Mouse (Mus musculus) kidney, adult 9 months (tissue): ENCODE measurements around the gene Sec61a1.
A peak's percentile ranks its signal among the peaks of the same experiment; 100 is the strongest.

Source experiments
- DNase-seq: peaks from one replicate; pipeline ENCODE4 v3.0.0; 2022

Gene Sec61a1

GRCm38 (mm10) chr6:88518404-88519263 is at the start of gene Sec61a1:
TSS of gene Sec61a1 (minus strand) at chr6:88518905.
- peak; percentile 96 for DNase-seq

DNA sequence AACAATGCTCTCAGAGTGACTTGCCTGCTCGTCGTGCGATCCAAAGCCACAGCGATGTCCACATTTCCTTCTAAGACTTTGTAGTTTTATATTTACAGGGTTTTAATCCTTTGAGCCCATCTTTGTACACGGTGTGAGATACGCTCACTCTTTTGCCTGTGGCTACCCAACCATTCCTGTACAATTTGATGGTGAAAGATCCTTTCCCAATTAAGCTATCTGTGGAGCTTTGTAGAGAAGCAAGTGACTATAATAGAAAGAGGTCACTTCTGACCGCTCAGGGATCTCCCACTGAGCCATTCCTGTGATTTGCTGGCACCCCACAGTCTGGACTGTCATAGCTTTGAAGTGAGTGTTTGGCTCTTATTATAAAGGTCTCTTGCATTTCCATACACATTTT is 48.0 kb upstream of the Sec61a1 start:
- DNase-seq = no peak

GRCm38 (mm10) chr6:88565033-88565432 is 46.3 kb upstream of the Sec61a1 start:
- peak; percentile 33 for DNase-seq

GRCm38 (mm10) chr6:88560156-88560555 is 41.5 kb upstream of the Sec61a1 start:
- no peak for DNase-seq

DNA sequence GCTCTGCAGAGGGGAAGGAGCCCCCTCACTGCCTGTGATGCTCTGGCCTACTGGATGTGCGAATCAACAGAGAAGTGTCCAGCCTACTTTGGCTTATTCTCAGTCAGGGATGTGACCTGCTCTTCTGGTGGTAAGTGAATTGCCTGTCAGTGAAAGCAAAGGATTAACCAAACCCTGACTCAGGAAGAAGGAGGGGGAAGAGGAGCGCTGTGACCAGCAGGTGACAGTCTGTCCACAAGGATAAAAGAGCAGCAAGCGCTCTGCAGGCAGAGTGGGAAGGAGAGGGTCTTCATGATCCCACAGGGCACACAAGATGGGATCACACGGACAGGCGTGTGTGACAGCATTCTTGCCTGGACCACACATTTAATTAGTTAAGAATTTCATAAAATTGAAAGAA is 41.0 kb upstream of the Sec61a1 start:
- DNase-seq = no peak

DNA sequence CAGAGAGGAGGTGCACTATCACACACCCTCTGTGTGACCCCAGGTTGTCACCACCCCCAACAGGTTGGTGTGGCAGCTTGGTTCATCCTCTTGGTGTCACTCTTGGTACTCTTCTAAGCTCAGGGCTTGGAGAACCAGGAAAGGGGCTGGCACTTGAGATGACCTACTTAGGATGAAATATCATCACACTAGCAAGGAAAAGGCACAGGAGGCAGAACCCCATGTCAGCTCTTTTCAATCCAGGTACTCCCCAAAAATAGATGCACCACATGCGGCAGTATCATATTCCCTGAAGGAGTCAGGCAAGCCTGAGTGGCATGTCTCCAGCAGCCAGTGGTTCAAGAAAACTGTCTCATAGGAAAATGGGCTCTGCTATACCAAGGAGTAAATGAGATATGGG is 39.4 kb upstream of the Sec61a1 start:
- no peak for DNase-seq

DNA sequence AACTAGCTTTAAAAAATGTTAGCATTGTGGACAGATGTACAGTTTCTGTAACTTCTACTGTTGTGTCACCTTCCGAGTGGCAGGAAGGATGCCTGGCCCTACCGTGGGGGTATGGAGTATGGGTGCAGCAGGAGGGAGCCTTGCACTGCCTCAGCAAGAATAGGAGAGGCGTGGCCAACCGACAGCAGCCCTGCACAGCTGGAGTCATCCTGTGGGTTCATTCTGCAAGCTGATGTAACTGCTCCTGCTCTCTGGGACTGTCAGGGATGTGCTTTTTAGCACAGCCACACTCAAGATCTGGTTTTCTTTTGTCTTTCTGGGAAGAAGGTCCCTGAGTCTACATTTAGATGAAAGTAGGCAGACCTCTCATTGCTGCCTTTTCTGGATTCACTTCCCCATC is 38.8 kb upstream of the Sec61a1 start:
- DNase-seq = no peak

- DNase-seq = no peak
These were observed 31.2 kb upstream of the Sec61a1 start for GRCm38 (mm10) chr6:88549916-88550315.

DNA sequence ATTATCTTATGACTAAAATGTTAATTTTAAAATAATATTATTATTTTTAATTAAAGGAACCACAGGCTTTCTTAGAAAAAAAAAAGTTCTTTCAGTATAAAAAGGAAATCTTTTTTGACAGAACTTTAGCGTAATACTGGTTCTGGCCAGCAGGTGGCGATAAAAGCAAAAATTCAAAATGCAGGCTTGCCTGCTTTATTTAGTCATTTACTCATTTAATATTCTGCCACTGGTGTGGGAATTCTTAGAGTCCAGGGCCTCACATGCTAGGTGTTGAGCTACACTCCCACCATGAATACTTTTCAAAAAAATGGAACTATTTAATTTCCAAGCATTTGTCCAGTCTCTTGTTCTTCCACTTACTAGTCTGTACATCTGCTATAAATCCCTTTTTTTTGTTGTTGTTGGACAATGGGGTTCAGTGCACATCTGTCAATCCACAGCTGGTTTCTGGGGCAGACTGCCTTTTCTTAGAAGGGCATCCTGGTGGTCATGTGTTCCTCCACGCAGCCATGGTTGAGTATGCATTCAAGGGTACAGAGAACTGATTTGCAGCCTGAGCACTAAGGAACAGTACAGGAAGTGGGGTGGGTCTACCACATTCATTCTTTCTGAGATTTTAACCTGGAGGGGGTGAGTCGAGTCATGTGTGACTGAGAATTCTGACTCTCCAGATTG is 30.6 kb upstream of the Sec61a1 start:
- peak; percentile 56 for DNase-seq

DNA sequence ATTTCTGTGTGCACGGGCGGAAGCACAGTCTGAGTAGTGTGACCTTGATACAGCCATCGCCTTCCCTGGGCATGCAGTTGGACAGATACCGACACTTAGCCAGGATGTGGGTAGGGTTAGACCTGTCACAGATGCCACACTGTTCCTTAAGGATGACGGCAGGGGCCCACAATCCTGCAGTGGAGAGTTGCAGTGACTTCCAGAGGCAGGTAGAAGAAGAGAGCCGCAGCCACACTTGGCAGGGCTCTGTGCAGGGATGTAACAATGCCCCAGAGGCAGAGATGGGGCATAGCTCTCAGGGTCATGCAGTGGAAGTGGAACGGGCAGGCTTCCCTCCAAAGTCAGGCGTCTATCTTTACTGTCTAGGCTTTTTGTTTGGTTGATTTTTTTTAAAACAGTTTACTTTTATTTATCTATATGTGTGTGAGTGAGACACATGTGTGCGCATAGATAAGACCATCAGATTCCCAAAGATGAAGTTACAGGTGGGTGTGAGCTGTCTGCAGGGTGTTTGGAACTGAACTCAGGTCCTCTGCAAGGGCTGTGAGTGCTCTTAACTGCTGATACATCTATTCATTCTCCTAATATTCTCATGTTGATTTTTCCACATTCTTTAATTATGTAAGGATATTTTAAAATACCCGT is 29.8 kb upstream of the Sec61a1 start:
- DNase-seq = no peak

DNA sequence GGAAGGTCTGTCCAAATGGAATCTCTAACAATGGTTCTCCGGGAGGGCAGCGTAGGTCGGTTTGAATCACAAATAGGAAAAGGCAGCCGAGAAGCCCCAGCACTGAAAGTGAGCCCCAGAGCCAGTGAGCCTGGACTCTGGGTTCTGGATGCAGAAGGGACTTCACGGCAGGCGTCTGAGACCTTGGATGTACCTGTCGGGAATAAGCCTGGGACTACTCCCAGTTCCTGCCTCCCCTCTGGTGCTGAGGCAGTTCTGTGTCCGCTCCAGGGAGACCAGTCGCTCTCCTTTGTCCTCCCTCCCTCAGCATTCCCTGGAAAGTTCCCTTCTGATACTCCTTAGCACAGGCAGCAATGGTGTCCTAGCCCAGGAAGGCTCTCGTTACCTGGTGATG is 26.7 kb upstream of the Sec61a1 start:
- DNase-seq = no peak

DNA sequence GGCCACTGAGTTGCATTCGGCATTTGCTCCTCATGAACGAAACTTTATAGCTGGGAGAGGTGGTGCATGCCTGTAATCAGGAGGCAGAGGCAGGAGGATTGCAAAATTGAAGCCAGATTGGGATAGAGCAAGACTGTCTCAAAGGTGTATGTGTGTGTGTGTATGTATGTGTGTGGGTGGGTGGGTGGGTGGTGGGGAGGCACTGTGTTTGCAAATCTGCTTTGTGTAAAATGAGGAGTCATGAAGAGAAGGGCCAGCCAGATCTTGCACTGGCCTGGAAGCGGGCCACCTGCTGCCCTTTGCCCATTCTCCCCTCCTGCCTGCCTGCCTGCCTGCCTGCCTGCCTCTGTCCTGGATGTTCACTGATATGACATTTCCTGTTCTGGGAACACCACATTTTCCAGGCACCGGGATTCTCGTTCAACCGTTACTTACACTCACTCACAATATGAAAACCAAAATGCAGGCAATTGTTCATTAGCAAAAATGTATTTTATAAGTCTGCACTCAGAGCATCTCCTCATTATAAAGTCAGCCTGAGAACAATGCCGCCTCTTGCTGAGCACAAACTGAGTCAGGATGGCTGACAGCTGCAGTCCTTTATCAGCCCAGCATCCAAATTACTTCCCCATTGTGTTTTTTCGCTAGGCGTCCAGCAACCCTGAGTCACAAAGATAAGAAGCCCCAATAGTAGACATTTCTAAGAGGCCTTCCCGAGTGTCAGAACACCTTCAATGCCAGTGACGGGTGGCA is 26.1 kb upstream of the Sec61a1 start:
- DNase-seq = no peak

DNA sequence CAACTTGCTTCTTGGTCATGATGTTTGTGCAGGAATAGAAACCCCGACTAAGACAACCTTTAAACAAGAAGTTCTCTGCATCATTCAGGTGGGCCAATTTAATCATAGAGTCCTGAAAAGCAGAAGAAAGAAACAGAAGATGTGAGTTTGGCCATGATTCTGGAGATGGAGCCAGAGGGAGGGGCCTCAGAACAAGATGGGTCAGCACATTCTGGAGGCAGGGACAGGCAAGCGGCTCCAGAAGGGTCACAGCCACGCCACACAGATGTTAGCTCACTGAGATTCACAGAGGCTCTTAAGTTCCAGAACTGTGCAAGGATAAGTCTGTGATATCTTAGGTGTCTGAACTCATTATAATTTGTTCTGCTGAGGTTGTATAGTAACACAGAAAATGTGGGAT is 25.5 kb upstream of the Sec61a1 start:
- no peak for DNase-seq

DNA sequence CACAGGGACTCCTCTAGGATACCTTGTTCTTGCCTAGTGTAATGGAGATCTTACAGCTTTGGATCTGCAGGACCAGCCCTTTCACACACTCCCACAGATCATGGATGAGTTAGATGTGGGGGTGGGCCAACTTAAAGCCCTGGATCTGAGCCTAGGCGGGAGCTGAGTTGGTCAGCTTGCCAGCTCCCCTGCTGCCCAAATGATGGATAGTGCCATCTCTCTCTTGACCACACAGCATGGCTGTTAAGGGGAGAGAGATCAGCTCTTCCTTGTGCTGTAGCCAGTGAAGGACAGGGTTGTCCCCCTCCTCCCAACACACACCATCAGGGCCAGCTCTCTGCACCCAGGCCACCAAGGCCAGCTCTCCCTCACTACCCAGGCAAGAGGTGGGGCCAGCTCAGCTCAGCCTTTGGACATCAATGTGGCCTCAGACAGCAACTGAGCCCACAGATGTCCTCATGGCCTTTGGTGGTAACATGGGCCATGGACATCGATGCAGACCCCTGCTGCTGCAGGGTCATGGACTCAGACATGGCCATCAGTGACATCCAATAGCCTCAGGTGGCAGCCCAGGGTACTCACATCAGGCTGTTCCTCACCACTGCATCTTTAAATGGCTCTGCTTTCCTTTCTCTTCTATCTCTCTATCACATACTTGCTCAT is 21.5 kb upstream of the Sec61a1 start:
- DNase-seq = no peak

GRCm38 (mm10) chr6:88530306-88530705 is 11.6 kb upstream of the Sec61a1 start:
- no peak for DNase-seq

DNA sequence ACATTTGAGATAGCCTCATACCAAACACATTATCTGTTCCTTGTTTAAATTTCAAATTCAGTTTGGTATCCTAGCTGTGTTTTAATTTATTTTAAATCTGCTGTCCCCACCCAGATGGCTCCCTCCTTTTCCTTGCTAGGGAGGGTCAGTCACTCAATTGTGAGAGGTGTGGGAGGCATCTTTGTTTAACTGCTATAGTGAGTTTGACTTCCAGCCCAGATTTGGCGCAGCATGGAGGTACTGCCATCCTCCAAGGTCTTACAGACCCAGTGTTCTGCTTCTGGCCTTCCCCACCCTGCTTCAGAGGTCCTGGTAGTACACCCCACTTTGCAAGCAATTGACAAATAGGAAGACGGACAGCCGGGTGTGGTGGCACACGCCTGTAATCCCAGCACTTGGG is 5.4 kb upstream of the Sec61a1 start:
- no peak for DNase-seq

GRCm38 (mm10) chr6:88523451-88523850 is 4.7 kb upstream of the Sec61a1 start:
- DNase-seq = no peak

DNA sequence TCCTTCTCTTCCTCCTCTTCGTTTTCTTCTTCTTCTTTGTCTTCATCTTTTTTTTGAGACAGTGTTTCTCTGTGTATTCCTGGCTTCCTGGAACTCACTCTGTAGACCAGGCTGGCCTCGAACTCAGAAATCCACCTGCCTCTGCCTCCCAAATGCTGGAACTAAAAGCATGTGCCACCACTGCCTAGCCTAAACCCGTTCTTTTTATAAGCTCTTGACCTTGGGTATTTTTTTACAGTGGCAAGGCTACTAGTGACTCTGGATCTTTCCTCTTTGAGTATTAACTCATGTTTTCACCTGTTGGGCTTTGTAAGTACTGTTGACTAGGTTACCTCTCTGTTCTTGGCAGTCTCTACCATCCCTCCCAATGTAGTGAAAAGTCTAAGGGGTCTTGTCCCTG is 4.3 kb upstream of the Sec61a1 start:
- no peak for DNase-seq

GRCm38 (mm10) chr6:88522606-88523005 is 3.9 kb upstream of the Sec61a1 start:
- no peak for DNase-seq

- no peak for DNase-seq
These were observed 3.1 kb upstream of the Sec61a1 start for GRCm38 (mm10) chr6:88521821-88522220.

- peak; percentile 27 for DNase-seq
These were observed 853 bp downstream of the Sec61a1 start for GRCm38 (mm10) chr6:88517701-88518403.

DNA sequence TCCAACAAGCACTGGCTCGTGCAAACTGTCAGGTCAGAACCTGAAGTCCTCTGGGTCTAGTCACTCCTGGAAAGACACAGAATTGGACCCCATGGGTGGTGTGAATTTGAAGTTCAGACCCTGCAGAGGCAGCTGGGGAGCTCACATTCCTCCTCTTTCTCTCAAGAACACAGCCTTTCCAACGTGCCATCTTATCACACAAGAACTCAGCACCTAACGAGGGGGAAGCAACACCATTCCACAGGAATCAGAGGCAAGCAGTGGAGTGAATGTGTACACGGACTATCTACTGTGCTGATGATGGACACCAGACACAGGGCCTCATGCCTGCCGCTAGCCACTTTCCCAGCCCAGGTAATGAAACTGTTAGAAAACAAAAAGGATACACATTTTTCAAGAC is 2.0 kb downstream of the Sec61a1 start:
- DNase-seq = no peak
